Mouse (Mus musculus) adrenal gland, adult (tissue): ENCODE measurements around the gene Wsb1.
"Not testable (repeated sequence)": the region's sequence is repeated elsewhere in the genome, so short reads cannot be mapped to it uniquely, and the experiment has no call there.

Experiments
- DNase-seq, 2 experiments: peaks; one replicate each; pipeline ENCODE4 v3.0.0; 2022 to 2023; ENCODE audit warnings: low spot score in 1 of 2; ENCODE audit not compliant: inconsistent age in 2 of 2

Wsb1 gene

DNA sequence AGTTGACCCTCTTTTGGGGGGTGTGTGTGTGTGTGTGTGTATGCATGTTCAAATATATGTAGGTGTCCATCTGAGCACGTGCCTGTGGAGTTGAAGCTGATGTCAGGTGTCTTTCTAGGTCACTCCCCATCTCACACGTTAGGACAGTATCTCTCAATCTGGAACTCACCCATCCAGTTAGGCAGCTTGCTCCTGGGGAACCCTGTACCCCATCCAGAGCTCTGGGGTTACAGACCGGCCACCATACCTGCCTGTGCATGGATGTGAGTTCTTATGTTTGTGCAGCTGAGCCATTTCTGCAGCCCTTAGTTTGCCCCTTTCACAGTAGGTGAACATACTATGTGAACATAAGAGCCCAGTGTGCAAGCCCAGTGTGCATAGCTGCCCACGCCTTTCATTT is 18.6 kb upstream of the Wsb1 start:
- DNase-seq, result no peak

DNA sequence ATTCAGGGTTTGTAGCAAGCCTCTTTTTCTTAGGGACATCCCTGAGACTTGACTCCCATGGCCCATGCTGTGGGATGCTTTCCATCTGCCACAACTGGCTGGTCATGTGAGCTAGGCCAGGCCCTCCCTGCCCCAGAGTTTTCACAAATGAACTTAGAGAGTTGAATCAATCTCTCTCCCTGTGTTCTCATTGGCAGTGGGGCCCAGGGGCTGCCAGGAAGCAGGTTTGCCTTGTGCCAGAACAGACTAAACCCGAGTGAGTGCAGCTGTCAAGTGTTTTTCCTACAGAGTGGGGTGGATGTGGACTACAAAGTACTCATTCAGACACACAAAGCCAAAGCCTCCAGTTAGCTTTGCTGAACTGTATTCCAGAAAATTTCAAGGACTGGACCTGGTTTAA is 12.7 kb upstream of the Wsb1 start:
- DNase-seq, result no peak

DNA sequence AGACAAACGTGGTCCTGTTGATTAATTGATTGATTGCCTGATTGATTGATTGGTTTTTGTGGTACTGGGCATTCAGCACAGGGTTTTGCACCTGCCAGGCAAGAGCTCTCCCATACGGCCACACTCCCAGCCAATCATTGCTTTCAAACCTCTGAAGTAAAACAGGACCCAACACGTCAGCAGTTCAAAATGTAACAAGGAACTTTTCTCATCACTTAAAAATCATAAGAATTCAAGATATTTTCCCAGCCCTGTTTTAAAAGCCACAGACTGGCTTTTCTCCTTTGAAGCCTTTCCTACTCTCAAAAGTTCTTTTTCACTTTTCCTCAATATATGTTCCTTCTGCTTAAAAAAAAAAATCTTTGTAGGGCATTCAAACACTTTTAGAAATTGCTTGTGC is 9.9 kb upstream of the Wsb1 start:
- DNase-seq, result no peak

DNA sequence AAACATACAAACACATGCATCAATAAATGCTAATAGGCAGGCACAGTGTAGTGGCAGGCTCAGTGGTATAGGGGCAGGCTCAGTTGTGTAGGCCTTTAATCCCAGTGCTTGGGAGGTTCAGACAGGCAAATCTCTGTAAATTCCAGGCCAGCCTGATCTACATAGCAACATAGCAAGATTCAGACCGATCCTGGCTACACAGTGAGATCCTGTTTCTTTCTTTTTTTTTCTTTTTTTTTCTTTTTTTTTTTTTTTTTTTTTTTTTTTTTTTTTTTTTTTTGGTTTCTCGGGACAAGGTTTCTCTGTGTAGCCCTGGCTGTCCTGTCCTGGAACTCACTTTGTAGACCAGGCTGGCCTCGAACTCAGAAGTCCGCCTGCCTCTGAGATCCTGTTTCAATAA is 5.7 kb upstream of the Wsb1 start:
- not testable (repeated sequence) for DNase-seq

DNA sequence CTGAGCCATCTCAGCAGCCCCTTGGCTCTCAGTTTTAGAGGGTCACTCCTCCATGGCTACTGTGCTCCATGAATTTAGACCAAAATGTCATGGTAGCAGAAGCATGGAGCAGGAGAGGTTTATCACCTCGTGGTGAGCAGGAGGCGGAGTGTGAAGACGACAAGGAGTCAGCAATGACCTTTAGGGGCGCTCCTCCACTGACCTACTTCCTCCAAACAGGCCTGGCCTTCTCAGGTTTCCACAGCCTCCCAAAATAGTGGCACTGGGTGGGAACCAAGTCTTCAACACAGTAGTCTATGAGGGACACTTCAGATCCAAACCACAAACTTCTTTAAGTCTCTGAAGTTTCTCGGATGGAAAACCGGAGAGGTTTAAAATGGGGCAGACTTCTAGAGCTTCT is 4.3 kb upstream of the Wsb1 start:
- DNase-seq, result no peak

DNA sequence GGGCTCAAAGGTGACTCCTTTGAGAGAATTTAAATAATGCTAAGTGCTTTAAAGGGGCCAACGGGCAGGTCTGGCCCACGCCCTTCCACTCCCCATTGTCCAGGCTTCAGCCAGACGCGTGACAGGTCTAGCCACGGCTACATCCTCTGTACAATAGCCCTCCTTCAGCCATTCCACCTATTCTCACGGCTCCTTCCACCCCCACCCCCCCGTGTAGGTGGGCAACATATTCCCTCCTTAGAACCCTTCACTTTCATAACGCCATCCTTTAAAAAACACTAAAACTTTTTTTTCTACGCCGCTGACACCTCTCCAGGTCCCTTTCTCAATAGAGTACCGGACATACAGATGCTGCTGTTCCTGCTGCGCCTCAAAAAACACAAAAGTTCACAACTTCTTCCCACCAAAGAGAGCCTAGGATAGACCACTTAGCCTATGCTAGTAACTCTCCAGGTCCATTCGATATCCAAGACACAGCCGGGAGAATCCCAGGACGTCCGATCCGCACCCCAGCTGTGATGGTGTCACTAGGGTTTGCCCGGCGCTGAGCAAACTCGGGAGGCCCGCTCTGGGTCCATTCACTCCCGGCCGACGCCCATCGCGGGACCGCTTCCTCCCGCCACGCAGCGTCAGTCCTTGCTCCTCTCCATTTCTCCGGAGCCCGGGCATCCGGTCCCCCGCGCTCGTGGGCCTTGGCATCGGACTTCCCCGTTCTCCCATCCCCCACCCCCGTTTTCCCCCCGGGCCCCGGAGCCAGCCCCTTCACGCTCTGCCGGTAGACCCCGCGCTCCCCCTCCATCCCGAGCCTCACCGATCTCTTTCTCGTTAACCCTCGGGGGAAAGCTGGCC is 705 bp downstream of the Wsb1 start:
- DNase-seq, result peak; percentile 70 to 87

DNA sequence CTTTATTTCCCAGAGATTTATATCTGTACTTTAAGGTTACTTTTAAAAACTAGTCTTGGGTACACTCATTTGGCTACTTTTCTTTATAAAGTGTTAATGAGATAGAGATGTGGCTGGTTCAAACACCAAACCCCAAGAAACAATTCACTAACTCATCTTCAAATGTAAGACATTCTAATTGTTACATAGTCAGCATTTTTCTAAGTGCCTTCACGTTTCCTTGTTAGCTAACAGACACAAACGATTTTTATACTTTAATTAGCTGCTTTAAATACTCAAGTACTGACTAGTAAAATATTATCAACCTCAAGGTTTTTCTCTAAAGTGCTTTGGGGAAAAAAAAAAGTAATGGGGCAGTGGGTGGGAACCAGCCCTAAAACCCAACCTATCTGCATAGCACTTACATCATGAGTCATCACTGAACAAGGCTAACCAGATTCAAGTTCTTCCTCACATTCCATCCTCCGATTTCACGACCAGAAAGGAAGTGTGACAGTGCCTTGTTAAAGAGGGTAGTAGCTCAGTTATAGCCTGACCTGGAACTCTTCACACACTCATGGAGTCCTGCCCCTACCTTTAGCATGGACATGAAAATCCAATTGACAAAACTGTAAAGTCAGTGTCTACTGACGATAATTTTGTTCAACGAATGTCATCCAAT is 1.5 kb downstream of the Wsb1 start:
- DNase-seq, result peak; percentile 44 to 87

DNA sequence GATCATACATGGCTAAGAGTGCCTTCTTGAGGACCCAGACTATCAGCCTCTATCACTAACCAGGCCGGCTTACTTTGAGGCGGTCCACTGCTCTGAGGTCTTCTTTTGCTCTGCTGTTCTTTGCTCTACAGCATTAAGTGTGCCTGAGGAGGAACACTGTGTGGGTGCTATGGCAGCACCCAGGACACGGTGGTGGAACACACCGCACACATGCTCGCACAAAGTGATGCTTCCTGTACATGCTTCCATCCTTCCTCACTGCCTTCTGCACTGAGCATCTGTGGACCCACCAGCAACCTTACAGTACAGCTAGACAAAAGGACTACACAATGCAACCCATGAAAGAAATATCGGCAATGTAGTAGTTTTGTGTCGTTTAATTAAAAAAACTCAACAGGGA is 15.4 kb downstream of the Wsb1 start:
- no peak for DNase-seq

DNA sequence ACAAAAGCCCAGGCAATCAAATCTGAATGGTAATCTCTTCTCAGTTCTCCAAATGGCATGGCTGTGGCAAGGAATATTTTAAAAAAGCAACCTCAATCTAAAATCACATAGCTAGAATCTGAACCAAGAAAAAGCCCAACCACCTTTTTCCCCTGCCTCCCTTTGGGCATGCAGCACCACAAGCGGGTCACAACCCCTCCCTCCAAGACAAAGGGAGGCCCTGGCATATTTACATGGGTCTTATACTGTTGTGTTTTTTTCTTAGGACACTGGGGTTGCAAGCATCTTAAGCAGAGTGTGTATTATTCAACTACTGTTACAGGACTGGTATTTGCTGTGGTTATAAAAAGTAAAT is 16.1 kb downstream of the Wsb1 start:
- DNase-seq, result no peak

DNA sequence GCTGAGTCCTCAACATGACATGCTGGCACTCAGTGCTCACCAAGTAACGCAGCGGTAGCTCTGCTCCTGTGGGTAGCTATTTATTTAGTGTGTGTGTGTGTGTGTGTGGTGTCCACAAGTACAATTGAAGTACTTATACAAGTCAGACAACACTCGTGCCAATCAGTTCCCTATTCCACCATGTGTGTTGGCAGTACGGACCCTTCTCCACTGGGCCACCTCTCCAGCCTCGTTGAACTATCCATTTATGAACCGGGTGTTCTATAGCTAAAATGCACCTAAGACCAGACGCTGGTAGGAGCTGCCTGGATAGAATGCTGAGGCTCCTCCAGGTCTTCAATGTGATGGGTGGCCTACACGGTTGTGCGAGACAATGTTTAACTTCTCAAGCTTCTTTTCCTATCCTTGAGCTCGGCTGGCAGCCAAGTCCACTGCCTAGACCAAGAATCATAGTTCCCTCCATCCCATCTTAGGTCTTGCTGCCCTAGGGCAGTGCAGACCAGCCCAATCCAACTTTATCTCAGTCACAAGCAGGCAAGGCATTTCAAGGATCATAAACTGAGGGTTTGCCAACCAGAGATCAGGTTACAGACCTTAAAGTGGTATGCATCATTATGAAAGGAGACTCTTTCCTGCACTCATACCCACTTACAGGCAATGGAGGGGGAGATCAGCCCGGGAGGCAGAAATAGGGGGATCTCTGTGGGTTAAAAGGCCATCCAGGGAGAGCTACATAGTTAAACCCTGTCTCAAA is 16.6 kb downstream of the Wsb1 start:
- peak; percentile 56 to 83 for DNase-seq

DNA sequence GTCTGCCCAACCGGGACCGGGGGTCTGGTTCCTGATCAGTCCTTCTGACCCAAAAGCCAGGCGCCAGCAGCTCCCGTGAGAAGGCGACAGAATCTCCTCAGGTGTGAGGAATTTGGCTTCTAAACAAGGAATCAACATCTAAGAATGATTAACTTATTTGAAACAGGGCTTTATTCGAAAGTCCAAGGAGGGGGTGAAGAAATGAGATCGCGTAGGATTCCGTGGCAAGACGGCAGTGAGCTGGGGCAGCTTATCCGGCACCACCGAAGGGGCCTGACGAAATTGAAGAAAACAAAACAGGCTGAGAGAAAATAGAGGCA is 24.3 kb downstream of the Wsb1 start:
- DNase-seq, result no peak

DNA sequence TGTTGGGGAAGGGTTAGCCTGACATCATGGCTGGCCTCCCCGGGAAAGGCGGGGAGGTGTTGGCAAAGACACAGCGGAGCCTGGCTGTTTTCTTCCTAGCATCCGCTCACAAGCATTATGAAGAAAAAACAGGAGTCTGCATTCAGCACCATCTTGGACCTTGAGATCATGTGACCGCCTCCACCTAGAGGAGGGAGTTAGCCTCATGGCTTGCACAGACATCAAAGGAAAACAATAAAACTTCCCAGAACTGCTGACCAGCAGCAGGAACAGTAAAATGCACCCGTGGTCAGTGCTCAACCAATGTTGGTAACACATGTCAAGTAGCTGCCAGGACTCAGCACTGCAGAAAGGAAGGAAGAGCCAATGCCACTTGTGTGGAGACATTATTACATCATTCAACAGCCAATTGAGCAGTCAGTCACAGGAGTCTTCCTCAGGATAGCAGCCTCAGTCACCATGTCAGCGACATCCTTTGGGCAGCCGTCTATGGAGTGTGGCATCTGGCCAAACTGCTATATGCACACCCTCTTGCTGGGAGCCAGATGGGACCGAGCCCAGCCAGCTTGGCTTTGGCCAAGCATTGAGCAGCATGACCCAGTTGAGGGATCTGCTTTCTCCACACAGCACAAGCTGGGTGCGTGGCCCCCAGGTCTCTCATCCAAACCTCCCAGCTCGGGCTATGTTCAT is 24.8 kb downstream of the Wsb1 start:
- peak; percentile 63 to 87 for DNase-seq

DNA sequence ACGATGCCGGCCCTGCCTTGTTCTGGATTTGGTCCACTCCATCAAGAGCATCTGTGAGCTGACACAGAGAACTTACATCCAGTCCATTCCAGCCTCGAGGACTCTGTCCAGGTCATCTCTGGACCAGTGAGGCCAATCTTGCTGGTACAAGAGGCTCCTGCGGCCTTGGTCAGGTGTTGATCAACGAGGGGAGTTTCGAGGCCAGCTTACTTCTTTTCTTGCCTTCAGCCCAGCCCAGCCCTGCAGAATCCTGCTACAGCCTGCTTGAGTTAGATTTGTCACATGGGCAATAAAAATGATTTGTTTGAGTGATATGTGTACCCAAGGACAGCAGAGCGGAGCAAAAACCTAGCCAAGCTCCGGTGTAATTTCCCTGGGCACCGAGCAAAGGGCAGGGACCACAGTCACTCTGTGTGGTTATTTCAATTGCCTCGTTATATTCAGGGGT is 25.4 kb downstream of the Wsb1 start:
- peak; percentile 84 to 95 for DNase-seq

DNA sequence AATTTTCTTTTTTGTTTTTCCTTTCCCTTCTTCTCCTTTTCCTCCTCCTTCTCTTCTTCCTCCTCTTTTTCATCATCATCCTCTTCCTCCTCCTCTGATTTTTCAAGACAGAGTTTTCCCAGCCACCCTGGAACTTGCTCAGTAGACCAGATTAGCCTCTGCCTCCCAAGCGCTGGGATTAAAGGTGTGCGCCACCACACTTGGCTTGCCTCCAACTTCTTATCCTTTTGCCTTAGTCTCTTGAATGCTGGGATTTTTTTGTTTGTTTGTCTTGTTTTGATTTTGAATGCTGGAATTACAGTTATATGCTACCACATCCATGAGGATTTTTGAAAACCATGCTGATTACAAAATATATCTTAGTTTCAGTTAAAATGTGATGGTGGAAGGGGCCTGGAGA is 26.4 kb downstream of the Wsb1 start:
- DNase-seq, result peak; percentile 8 to 46

DNA sequence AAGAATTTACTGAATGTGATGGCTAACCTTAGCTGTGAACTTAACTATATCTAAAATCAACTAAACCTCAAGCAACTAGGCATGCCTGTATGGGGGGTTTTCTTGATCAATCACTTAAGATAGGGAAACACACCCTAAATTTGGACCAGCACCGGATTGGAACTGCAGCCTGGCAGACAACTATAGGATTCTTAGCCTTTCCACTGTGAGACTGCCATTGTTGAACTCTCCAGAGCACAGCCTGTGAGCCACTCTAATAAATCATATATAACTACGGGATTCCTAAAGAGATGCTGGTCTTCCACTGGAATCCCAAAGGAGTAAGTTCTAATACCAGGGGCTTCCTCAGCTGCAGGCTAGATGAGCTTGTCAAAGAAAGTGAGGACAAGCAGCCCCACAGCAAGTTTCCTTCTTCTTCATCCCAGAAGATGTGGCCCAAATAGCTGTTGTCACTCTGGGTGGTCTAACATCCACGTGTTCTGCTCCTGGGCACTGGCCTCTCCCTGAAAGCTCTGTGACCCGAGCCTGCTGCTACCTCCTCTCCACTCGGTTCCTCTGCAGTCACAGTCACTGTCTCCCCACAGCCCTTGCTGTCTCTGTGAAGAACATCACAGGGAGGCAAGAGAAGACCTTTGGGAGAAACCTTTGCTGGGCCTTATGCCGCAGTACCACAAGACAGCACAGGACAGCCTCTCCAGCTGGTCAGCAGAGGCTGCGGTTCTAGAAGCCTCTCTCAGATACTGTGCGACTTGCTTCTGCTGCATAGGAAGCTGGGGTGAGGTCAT is 28.9 kb downstream of the Wsb1 start:
- DNase-seq, result peak; percentile 9 to 35

DNA sequence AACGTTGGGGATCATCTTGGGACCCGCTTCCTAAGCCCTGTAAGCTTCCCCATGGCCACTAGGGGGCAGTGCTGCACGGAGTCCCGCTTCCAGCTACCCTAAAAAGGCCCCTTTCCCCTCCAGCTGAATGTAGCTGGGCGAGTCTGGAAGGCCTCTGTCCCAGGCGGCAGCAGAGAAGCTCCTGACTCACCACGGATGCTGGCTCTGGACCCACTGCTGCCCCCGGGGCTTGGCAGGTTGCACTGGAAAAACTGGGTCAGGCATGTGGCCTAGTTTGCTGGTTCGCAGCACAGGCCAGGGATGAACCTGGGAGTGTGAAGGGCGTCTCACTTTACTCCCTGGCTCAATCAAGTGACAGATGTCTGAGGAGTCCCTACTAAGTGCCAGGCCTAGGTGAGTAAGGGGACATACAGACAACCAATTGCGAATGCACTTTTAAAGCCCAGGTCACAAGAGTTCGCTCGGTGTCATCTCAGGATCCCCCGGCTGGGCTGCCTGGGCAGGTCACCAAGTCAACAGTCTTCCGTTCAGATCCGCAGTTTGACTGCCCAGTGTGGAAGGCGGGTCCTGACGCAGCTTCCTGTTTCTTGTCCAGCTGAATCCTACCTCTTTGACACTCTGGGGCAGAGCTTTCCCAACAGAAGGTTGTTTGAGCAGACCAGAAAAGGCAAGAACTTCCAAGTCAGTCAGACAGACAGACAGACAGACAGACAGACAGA is 29.8 kb downstream of the Wsb1 start:
- DNase-seq, result peak; percentile 94 to 97

DNA sequence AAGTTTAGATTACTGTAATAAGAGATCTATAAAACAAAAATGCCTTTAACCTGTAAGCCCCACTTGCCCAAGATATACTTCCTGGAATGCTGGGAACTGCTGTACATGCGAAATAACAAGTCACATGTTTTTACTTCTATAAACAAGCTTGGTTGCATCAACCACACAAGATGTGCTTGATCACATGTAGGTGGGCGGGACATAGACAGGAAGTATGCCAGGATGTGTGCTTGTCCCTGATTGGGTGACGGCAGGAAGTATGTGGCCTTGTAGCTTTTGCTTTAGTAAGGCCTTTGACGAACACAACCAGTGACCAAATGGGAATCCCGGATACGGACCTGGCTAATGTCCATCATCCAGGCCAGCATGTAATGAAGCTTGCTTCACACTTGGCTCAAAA is 31.1 kb downstream of the Wsb1 start:
- peak; percentile 25 to 60 for DNase-seq

DNA sequence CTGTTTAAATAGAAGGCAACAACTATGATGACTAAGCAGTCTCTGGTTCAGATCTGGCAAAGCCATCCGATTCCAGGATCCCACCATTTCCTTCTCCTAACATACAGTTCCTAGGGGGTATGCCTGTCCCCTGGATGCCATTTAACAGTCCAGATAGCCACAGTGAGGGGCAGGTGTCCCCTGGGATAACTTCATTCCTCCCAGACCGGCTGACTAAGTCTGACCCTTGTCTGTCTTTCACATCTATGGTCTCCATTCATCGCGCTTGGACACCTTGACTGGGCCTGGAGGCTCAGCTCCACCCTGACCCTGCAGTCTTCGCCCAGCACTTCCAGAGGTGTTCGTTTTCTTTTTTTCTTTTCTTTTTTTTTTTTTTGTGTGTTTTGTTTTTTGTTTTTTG is 31.8 kb downstream of the Wsb1 start:
- peak; percentile 4 to 28 for DNase-seq

DNA sequence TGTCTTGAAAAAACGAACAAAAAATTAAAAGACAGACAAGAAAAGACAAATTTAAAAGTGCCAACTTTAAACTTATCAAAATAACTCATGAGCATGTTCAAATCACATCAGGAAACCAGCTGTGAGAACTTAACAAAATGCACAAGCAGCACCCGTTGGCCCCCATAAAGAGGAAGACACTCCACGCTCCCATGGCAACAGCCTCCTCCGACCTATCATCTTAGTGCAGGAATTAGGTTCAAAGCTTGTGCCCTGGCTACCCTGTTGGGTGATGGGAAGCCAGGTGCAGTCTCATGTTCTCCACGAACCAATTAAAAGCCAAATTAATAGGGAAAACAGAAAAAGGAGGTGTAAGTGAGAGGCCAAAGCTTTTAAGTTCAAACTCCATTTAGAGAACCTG is 32.8 kb downstream of the Wsb1 start:
- peak in 1 of 2 experiments; percentile 2 for DNase-seq
